ENCODE assay signal across 8 mouse cellular contexts in the genomic region with DNA sequence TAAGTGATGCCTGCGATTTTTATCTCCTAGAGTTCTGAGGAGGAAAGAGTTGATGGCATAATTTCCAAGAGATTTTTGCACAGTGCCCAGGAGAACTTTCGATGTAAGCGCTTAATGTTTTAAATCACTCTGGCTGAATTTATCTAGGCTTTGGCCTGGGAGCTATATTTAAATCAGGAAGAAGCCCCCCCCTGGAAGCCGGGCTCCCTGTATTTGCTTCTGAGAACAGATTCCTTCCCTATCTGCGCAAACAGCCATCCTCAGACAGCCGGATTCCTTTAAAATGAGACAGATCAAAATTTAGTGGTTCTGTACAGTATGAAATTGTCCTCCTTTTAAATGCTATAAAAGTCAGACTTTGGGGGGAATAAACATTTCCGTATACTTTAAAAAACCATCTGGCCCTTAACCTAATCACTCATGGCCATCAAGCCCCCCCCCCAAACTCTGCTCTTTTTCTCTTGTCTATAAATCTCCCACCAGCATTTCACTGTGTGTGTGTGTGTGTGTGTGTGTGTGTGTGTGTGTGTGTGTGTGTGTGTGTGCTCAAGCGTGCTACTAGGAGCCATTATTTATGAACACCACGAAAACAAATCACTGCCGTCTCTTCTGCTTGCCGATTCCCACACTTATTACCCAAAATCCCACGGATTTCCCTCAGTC. TPM values are rescaled to one million over a fixed set of nuclear protein-coding genes. Genes with fewer than 3 reads are reported as not detected.
DNase-seq lines count a peak whose midpoint lies in the region; ATAC-seq and TF ChIP-seq lines count a peak whose summit lies in the region.

No protein-coding gene starts in this region.

- 0 out of 2 replicates have a peak overlapping the region, but pooled peaks have one; percentile 55 for H3K27ac ChIP-seq in kidney, embryonic 14.5 days (ENCODE audit: low read depth, low read length)
- peak overlapping the region; percentile 61 for H3K27ac ChIP-seq in heart, embryonic 13.5 days (replicated peaks)
- no peak overlapping the region for H3K27ac ChIP-seq in limb, embryonic 13.5 days
- no peak overlapping the region for H3K27ac ChIP-seq in neural tube, embryonic 14.5 days (ENCODE audit: low read depth, low read length)
- no peak overlapping the region for H3K27ac ChIP-seq in thymus, adult 2 months (ENCODE audit: control insufficient read depth, insufficient read depth, low read length)

- DNase-seq in kidney, adult 8-10 months = no peak
- no peak for DNase-seq in left cerebral cortex, postnatal 10 days (ENCODE audit: extremely low spot score in 1 of 2, low spot score in 2 of 2)
- DNase-seq in right cerebral cortex, adult 18-20 months = no peak
- DNase-seq in thymus, adult 2 months = no peak

- H3K4me3 ChIP-seq in kidney, embryonic 14.5 days (ENCODE audit: low read length) = no peak overlapping the region
- peak overlapping the region; percentile 81 for H3K4me3 ChIP-seq in heart, embryonic 13.5 days
- H3K4me3 ChIP-seq in limb, embryonic 13.5 days = peak overlapping the region; percentile 76
- H3K4me3 ChIP-seq in neural tube, embryonic 14.5 days (ENCODE audit: low read depth, low read length) = peak overlapping the region; percentile 72; the same call in 1 of the 2 replicates
- no peak overlapping the region for H3K4me3 ChIP-seq in thymus, adult 2 months (ENCODE audit: control insufficient read depth, insufficient read depth, low read length)

- 28% methylated on average over 12 of the region's 12 CpGs for WGBS in kidney, embryonic 14.5 days
- 33% methylated on average over 12 of the region's 12 CpGs for WGBS in heart, embryonic 13.5 days
- 40% methylated on average over 12 of the region's 12 CpGs for WGBS in limb, embryonic 13.5 days
- 27% methylated on average over 12 of the region's 12 CpGs for WGBS in neural tube, embryonic 14.5 days
- WGBS in thymus, adult 2 months = 94% methylated on average over 12 of the region's 12 CpGs

- no peaks in the 10 kb centered on the region for H3K4me1 ChIP-seq in kidney, embryonic 14.5 days (ENCODE audit: control insufficient read depth, insufficient read depth, low read length)
- peaks cover 23% of the 10 kb centered on the region for H3K4me1 ChIP-seq in heart, embryonic 13.5 days
- H3K4me1 ChIP-seq in limb, embryonic 13.5 days = peaks cover 22% of the 10 kb centered on the region
- H3K4me1 ChIP-seq in neural tube, embryonic 14.5 days (ENCODE audit: control insufficient read depth, insufficient read depth, low read length) = peaks cover 3% of the 10 kb centered on the region; the same call in 1 of the 2 replicates
- peaks cover 8% of the 10 kb centered on the region; the same call in 1 of the 2 replicates for H3K4me1 ChIP-seq in thymus, adult 2 months (replicated peaks; ENCODE audit: control insufficient read depth, insufficient read depth, low read length)

- H3K9me3 ChIP-seq in kidney, embryonic 14.5 days (ENCODE audit: control insufficient read depth, low read length) = no peaks in the 10 kb centered on the region
- H3K9me3 ChIP-seq in heart, embryonic 13.5 days = no peaks in the 10 kb centered on the region
- no peaks in the 10 kb centered on the region for H3K9me3 ChIP-seq in limb, embryonic 13.5 days
- H3K9me3 ChIP-seq in neural tube, embryonic 14.5 days (ENCODE audit: control insufficient read depth, low read length) = no peaks in the 10 kb centered on the region

- H3K9ac ChIP-seq in kidney, embryonic 14.5 days (ENCODE audit: low read depth, low read length) = no peak overlapping the region; the same call in 1 of the 2 replicates
- H3K9ac ChIP-seq in heart, embryonic 13.5 days = peak overlapping the region; percentile 69; the same call in 1 of the 2 replicates
- 0 out of 2 replicates have a peak overlapping the region, but pooled peaks have one; percentile 48 for H3K9ac ChIP-seq in limb, embryonic 13.5 days
- H3K9ac ChIP-seq in neural tube, embryonic 14.5 days (replicated peaks; ENCODE audit: low read depth, low read length) = no peak overlapping the region

- H3K36me3 ChIP-seq in kidney, embryonic 14.5 days (ENCODE audit: control insufficient read depth, insufficient read depth, low read length) = no peaks in the 10 kb centered on the region
- no peaks in the 10 kb centered on the region for H3K36me3 ChIP-seq in heart, embryonic 13.5 days
- no peaks in the 10 kb centered on the region for H3K36me3 ChIP-seq in limb, embryonic 13.5 days
- H3K36me3 ChIP-seq in neural tube, embryonic 14.5 days (ENCODE audit: control insufficient read depth, insufficient read depth, low read length) = no peaks in the 10 kb centered on the region
- no peaks in the 10 kb centered on the region for H3K36me3 ChIP-seq in thymus, adult 2 months (ENCODE audit: control insufficient read depth, insufficient read depth, low read length)

- no peak for TF ChIP-seq CTCF in thymus, adult 2 months (IDR thresholded peaks at IDR 0.05; ENCODE audit: borderline replicate concordance, control insufficient read depth, extremely low read depth, insufficient read depth, low read length, poor library complexity)

- peaks cover 6% of the 10 kb centered on the region; the same call in 1 of the 2 replicates for H3K27me3 ChIP-seq in kidney, embryonic 14.5 days (ENCODE audit: control insufficient read depth, insufficient read depth, low read length)
- H3K27me3 ChIP-seq in heart, embryonic 13.5 days (replicated peaks) = peaks cover 70% of the 10 kb centered on the region
- peaks cover 27% of the 10 kb centered on the region for H3K27me3 ChIP-seq in limb, embryonic 13.5 days
- H3K27me3 ChIP-seq in neural tube, embryonic 14.5 days (ENCODE audit: control insufficient read depth, insufficient read depth, low read length) = no peaks in the 10 kb centered on the region
- peaks cover 8% of the 10 kb centered on the region; the same call in 1 of the 2 replicates for H3K27me3 ChIP-seq in thymus, adult 2 months (ENCODE audit: control insufficient read depth, insufficient read depth, low read length)

- intact Hi-C loops in left cerebral cortex, postnatal 10 days (cut with DNase I) = no loop called here

- no peak for ATAC-seq in kidney, embryonic 14.5 days (ENCODE audit: low FRiP score, low TSS enrichment)
- ATAC-seq in heart, embryonic 13.5 days (ENCODE audit: extremely low read depth, insufficient number of reproducible peaks, low FRiP score, low TSS enrichment) = no peak
- ATAC-seq in limb, embryonic 13.5 days (ENCODE audit: low FRiP score, low read depth) = no peak
- no peak for ATAC-seq in neural tube, embryonic 14.5 days (ENCODE audit: low read depth)

- TF ChIP-seq POLR2A in thymus, adult 2 months (IDR thresholded peaks at IDR 0.05; ENCODE audit: control insufficient read depth, extremely low read depth, insufficient read depth, low read length, poor library complexity) = no peak

- peak overlapping the region; percentile 98 for H3K4me2 ChIP-seq in kidney, embryonic 14.5 days (replicated peaks; ENCODE audit: low read depth, low read length)
- peak overlapping the region; percentile 94 for H3K4me2 ChIP-seq in heart, embryonic 13.5 days
- peak overlapping the region; percentile 96 for H3K4me2 ChIP-seq in limb, embryonic 13.5 days (replicated peaks)
- peak overlapping the region; percentile 90 for H3K4me2 ChIP-seq in neural tube, embryonic 14.5 days (ENCODE audit: low read depth, low read length)

RNA-seq across cellular contexts. Expression of a gene that starts 1.7 kb away (rescaled TPM):
- 9.5 and 13.0 TPM in 2 replicates for polyA plus RNA-seq in kidney, embryonic 14.5 days (2014; fragmentation: Nextera tagmentation; extraction: Ambion mirVana)
- 11.2 and 12.1 TPM in 2 replicates for polyA plus RNA-seq in heart, embryonic 13.5 days (2015; fragmentation: Nextera tagmentation; extraction: Ambion mirVana)
- 89.0 and 103 TPM in 2 replicates for polyA plus RNA-seq in limb, embryonic 13.5 days (2015; fragmentation: Nextera tagmentation; extraction: Ambion mirVana)
- polyA plus RNA-seq in neural tube, embryonic 14.5 days (2014; fragmentation: Nextera tagmentation; extraction: Ambion mirVana) = 28.2 and 34.6 TPM in 2 replicates
- 10 to 100 TPM; 77.5 to 78.6 TPM for total RNA-seq in left cerebral cortex, postnatal 10 days (2021)
- 0.64 and 0.81 TPM in 2 replicates for polyA plus RNA-seq in thymus, adult 2 months (2012; rRNA removed)

Comparison
In these comparisons a context has a peak if more than half of its experiments do, and no peak if none do; other contexts are left out.
1. H3K27ac ChIP-seq: peak in kidney, embryonic 14.5 days (single experiment) and heart, embryonic 13.5 days (single experiment); none in limb, embryonic 13.5 days (single experiment), neural tube, embryonic 14.5 days (single experiment) and thymus, adult 2 months (single experiment).
2. H3K4me3 ChIP-seq: peak in heart, embryonic 13.5 days (single experiment), limb, embryonic 13.5 days (single experiment) and neural tube, embryonic 14.5 days (single experiment); none in kidney, embryonic 14.5 days (single experiment) and thymus, adult 2 months (single experiment).
3. H3K9ac ChIP-seq: peak in heart, embryonic 13.5 days (single experiment) and limb, embryonic 13.5 days (single experiment); none in kidney, embryonic 14.5 days (single experiment) and neural tube, embryonic 14.5 days (single experiment).
4. Peak in every context shown above with its lines, with median percentiles within 50 percentile points of each other: H3K4me2 ChIP-seq.